Mouse (Mus musculus): ENCODE data around the gene Pde3b.

DNA sequence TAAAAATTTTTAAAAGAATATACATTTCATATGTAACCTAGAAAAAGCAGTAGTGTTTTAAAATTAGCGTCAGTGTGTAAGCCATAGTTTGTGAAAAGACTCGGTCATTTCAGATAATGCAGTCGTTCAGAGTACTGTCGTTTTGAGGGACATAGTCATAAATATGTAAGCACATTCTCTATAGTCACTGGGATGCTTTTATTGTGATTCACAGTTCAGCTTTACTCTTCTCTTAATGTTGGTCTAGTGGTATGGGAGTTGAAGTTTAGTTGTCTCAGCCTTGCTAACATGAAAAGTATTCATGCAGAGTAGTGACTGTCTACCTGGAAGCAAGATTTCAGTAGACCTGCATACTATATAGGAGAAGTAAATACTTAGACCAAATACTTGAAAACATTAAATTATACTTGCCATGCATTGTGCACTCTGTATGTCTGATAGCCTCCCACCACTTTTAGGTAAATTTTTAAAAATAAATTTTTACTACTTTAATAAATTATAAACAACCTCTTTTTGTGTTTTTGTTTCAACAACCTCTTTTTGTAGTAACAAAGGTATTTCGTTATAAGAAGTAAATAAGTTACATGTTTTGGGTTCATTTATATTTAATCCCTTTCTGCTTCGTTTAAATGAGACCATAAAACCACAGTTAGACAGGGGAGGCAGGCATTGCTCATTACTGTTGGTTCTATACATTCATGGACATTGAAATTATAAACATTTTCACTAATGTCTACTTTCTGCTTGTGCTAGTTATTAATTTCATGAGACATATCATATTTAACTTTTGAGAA lies 65.3 kb downstream of the Pde3b start:
- TF ChIP-seq CHD2 (IDR thresholded peaks at IDR 0.05; ENCODE audit: low read depth, low read length) (no peak), ZC3H11A (IDR thresholded peaks at IDR 0.05; ENCODE audit: borderline replicate concordance, low read depth, low read length) (no peak), HCFC1 (IDR thresholded peaks at IDR 0.05; ENCODE audit: borderline replicate concordance, insufficient read depth, low read length) (no peak)

Measured in ES-E14 (cell line).